Mouse (Mus musculus): ENCODE measurements around the gene Vmn2r38.
"Not testable (repeated sequence)": the region's sequence is repeated elsewhere in the genome, so short reads cannot be mapped to it uniquely, and the experiment has no call there.

Vmn2r38 gene

GRCm38 (mm10) chr7:9097781-9098180, at the start of gene Vmn2r38:
Gene Vmn2r38 (minus strand): TSS chr7:9097881.
- not testable (repeated sequence) for DNase-seq (ENCODE audit: low spot score in 2 of 2)

- DNase-seq (ENCODE audit: low spot score in 2 of 2), result not testable (repeated sequence)
Measured at GRCm38 (mm10) chr7:9065353-9065752, 32.3 kb downstream of the Vmn2r38 start.

- not testable (repeated sequence) for DNase-seq (ENCODE audit: low spot score in 2 of 2)
Measured at GRCm38 (mm10) chr7:9030698-9031097, 67.0 kb downstream of the Vmn2r38 start, which contains the start of gene Vmn2r39. Gene Vmn2r39 (minus strand): TSS chr7:9030798.
